Mouse (Mus musculus): ENCODE data around the gene Cdca3. TPM values are rescaled to one million over a fixed set of nuclear protein-coding genes. Genes with fewer than 3 reads are reported as not detected.

The Cdca3 gene
- polyA plus RNA-seq, 2 experiments from 2014 or later: 43.4 to 57.7 TPM

DNA sequence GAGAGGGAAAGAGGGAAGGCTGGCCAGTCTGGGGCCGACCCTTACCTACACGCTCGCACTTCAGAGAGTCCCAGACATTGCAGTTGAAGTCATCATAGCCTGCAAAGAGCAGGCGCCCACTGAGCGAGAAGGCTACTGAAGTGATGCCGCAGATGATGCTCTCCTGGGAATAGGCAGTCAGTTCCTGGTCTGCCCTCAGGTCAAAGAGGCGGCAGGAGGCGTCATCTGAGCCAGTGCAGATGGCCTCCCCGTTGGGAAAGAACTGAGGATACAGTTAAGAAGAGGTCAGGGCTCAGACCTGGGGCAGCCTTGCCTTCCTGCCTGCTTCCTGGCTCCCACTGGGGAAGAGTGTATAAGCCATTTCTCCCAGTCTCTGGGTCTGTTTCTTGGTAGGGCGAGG, 6.2 kb downstream of the Cdca3 start:
- ATAC-seq: no peak

DNA sequence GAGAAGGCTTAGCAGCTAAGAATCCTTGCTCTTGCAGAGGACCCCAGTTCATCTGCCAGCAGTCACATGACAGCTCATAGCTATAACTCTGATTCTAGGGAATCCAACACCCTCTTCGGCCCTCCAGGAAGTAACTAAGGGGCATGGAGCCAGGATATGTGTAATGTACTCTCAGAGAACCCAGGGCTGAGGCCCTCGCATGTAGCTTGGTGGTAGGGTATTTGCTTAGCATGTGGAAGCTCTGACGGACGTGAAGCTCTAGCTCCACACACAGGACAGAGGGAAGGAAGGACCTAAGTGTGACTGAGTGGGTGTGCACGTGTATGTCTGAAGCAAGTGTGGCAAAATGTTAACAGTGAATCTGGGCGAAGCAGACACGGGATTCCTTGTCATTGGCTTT, 7.1 kb downstream of the Cdca3 start:
- no peak for ATAC-seq

DNA sequence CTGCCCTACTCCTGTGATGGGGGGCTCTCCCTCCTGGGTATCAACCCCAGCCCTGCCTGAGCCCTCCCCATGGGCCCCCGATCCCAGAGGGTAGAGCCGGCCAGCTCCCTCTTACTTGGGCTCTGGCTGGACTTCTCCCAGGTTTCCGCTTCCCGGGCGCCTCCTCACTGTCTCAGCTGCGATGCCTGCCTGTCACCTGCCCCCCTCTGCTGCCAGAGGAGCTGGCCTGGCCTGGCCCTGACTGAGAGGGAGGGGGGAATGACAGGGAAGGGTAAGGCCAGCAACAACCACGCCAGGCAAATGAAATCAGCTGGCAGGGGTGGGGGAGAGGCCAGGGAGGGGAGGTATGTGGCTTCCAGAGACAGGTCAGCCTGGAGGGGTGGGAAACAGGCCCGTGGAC, 10.5 kb downstream of the Cdca3 start:
- ATAC-seq: no peak

DNA sequence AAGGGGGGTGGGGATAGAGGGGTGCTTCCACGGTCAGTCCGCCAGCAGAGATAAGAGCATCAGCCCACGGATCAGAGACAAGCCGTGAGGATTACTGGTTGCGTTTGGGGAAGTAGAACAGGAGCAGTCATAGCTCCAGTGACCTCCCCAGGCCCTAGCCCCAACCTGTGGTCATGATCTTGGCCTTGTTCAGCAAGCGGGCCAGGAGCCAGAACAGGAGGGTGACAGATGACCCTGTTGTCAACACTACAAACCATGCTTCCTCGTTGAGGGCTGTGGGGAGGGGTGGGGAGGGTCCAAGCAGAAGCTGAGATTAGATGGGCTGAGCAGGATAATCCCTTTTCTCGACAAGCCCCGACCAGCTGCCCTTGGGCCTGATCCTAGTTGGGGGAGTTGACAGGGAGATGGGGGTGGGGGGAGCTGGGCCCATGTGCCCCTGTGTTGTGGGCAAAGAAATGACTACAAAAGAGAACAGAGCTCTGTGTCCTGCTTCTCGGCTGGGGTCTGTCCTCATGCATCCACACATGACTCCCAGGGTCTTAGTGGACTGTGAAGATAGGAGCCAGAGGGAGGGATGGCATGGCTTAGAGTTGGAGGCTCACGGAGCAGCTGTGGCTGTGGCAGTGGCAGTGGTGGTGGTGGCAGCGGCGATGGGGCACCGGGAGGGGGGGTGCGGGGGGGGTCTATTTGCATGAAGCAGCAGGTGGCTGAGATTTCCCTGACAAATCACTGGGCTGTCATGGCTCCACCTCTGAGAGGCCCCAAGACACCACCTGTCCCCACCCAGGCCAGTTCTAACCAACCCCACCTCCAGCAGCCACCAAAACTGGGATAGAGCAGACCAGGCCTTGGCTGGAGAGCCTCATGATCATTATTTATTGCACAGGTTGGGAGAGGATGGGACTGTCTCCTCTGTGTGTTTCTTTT, 11.2 kb downstream of the Cdca3 start, which contains the start of gene Gnb3:
Gnb3 (minus strand) TSS at position 35 of the 927 bp plus-strand sequence.
- no peak for ATAC-seq

DNA sequence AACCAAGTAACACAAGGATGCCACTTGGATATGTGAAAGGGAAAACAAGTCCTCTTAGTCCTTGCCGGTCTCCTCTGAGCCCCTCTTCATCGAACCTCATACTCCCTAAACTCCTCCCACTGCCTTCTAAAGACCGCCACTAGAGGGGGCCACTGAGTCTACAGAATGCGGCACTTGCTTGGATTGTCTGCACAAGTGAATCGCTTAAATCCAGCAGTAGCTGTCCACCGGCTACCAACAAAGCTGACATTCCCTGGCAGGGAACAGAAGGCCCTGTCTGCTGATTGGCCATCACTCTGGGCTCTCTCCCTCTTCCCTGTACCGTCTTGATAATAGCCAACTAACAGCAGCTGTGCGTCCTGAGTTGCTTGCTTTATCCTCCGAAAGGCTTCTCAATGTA, 18.0 kb downstream of the Cdca3 start:
- ATAC-seq: peak; percentile 85

DNA sequence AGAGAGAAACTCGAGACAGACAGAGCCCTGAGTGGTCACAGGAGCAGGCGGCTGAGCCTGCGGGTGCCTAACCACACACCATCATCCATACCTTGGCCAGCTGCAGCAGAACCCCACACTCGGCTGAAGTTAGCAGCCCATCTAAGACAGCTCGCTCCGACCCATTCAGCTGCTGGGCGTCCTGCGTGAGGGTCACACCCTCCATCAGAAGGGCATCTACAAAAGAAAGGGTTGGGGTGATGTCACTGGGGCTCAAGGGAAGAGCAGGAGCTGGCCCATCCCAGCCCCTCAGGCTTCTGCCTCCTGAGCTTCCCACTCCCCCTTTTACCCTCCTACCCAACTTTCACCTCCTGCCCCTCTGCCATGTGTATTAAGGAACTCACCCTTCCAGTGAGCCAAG, 21.2 kb downstream of the Cdca3 start:
- ATAC-seq: no peak

DNA sequence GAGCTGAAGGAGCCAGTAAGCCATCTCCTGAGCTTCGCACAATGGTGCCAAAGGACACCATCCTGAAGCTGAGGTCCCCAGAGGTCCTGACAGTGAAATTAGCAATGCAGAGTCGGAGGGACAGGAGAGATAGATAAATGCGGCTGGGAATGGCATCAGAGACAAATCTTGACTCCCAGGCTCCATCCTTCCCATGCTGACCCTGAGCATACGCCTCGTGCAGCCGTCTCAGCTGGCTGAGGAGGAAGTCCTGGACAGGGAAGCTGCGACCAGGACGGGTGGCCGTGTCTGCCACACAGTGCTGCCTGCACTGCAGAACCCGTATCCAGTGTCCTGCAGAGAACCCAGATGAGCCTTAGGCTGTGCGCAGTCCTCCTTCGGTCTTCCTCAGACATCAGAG, 25.3 kb downstream of the Cdca3 start:
- no peak for ATAC-seq

DNA sequence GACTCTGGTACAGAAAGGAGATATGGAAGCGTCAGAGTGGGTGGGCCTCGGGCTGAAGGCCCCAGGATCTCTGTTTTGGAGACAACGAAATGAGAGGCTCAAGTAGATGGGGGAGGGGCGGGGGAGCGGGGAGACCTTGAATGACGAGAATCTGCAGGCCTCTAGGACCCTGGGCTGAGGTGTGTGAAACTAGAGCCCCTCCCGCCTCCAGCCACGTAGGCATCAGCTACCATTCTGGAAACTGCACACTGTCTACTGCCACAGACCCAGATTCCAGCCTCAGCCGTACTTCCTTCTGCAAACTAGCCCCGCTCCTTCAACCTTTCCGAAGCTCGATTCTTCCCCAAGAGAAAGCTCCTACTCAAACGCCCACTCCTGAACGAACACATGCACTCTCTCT, 27.0 kb downstream of the Cdca3 start:
- ATAC-seq: no peak

DNA sequence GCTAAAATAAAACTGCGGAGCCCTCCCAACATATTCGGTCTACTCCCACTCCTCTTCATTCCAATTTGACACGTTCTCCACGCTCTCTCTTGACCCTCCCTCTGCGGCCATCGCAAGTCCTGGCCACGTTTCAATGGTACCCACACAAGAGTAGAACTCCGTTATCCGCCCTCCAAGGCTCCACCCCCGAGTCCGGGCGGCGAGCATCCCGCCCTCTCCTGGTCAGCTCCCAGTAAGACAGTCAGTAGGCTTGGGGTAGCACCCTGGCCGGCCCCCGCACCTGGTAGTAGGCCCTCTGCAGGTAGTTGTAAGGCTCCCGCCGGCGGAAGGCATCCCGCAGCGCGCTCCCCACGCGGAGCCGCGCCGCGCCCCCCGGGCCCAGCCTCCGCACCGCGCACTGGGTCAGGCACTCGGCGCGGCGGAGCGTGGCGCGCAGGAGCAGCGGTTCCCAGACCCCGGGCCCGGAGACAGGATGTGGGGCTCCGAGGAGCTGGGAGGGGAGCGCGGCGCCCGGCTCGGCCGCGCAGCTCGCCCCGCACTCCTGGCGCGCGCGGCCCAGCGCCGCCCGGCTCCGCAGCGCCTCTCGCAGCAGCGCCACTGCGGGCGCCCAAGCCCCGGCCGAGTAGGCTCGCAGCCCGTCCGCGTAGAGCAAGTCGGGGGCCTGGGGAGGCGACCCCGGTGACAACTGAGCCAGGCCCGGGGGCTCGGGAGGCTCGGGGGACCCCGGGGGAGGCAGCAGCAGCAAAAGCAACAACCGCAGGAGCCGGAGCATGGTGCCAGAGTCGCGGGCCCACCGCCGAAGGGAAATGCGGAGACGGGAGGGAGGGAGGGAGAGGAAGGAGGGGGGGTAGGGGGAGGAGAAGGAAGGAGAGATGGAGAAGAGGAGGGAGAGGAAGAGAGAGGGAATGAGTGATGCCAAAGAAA, 27.8 kb downstream of the Cdca3 start, which contains the start of gene P3h3:
P3h3 (minus strand) TSS at position 837 of the 924 bp plus-strand sequence.
- peak; percentile 81 for ATAC-seq

DNA sequence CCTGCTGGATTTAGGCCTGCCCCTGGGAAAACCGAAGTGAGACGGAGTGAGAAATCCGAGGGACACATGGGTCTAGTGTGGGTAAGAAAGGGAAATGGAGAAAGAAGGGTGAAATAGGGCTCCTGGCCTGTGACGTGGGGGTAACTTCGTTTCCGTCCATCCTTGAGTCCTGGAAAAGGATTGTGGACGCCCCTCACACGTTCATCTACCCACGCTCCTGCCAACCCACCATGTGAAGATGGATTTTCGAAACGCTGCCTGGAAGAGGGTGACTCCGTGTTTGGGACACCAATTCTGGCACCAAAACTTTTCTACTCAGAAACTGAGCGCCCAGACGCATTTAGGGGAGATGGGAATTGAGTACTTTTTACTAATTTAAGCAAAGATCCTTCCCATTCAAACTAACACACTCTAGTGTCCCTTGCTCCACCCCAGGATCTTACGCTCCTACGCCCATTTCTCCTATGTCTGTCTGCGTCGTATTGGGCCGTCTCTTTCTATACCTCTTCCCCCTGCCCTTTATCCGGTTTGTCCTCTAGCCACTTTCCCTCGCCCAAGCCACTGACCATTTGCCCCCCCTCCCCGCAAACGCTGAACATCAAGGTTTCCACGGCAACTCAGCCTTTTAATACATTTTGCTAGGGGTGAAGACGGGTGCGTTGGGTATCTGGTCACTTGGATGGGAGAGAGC, 28.6 kb downstream of the Cdca3 start:
- no peak for ATAC-seq

DNA sequence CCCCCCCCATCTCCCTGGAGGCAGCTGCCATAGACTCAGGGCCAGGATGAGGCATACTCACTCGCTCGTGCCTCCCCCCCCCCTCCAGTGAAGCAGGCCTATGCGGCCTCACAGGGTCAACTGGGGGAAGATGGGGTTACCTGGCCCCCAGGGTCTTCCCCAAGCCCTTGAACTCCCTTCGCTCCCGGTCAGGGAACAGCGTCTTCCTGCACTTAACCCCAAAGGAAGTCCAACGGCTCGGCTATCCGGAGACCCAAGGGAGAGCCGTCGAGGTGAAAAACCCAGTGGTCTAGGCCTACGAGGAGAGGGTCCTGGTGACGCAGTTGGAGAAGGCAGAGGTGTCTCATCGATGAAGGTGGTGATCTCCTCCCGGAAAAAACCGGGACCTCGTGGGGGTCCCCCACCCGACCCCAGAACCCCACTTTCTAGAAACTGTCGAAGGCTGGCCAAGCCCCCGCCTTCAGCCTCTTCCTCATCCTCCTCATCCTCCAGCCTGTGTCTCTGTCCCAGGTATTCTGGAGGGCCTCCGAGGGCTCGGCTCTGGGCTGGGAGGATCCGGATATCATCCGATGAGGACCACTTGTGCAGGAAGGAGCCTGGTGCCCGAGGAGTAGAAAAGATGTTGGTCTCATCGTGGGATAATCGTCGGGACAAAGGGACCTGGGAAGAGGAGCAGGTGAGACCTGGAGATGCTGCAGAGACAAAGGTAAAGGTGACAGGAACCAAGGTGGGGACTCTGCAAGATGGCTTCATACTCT, 29.4 kb downstream of the Cdca3 start:
- no peak for ATAC-seq

DNA sequence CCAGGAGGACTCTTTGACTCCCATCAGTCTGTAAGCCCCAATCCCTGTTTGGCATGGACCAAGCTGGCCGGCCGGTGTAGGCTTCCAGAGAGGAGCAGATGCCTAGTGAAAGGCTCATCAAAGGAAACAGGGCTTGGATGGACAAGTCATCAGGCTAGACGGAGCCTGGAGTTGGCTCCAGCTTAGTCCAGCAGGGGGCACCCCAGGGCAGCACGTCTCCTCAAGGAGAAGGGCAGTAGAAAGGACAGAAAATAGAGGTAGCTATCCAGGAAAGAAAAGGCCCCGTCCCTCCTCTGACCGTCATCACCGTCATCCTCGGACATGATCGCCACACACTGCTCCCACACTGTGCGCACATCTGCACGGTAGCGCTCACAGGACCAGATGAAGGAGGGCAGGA, 30.4 kb downstream of the Cdca3 start:
- peak; percentile 44 for ATAC-seq

DNA sequence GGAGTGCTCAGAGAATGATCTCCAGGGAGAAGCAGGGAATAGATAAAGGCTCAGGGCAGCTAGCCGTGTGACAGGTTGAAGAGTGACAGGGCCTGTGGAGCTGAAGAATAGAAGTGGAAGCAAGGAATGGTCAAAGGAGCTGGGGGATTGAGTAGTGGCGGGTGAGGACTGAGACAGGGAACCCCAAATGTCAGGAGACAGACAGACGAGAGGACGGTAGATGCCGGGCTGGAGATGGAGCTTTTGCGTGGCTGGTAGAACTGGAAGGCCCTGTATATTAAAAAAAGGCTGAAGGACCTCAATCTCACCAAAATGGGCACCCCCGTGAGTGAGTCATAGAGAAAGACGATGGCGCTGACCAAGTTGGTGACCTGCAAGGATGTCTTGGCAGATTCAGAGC, 31.2 kb downstream of the Cdca3 start:
- no peak for ATAC-seq

DNA sequence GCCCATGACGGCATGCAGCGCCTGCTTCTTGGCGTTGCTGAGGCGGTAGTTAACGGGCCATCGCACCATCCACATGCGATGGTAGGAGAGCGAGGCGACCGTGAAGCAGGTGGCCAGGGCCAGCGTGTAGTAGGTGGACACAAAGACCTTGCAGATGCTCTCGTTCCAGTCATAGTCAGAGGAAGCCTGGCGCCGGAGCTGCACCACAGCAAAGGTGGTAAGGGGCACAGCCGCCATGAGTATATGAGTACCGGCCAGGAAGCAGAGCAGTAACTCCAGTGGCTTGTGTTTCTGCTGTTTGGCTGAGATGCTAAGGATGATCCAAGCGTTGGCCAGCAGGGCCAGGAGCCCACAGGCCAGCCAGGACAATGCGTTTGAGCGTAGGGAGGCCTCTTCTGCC, 31.9 kb downstream of the Cdca3 start:
- no peak for ATAC-seq

DNA sequence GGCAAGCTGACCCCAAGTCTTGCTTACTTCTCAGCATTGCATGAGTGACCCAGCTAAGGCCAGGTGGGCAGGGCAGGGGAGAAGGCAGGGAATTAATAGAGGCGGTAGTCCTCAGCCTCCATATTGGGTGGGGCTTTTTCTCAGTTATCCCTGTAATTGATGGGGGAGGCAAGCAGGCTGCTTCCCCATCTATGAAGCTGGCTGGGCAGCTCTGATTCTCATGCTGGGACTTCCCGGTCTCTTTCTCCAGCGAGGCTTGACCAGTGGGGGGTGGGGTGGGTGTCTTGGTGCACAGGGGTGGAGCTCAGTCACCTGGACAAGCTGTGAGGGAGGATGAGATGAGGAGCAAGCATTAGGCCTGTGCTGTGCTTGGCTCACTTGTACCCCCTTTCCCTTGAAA, 32.5 kb downstream of the Cdca3 start:
- no peak for ATAC-seq

DNA sequence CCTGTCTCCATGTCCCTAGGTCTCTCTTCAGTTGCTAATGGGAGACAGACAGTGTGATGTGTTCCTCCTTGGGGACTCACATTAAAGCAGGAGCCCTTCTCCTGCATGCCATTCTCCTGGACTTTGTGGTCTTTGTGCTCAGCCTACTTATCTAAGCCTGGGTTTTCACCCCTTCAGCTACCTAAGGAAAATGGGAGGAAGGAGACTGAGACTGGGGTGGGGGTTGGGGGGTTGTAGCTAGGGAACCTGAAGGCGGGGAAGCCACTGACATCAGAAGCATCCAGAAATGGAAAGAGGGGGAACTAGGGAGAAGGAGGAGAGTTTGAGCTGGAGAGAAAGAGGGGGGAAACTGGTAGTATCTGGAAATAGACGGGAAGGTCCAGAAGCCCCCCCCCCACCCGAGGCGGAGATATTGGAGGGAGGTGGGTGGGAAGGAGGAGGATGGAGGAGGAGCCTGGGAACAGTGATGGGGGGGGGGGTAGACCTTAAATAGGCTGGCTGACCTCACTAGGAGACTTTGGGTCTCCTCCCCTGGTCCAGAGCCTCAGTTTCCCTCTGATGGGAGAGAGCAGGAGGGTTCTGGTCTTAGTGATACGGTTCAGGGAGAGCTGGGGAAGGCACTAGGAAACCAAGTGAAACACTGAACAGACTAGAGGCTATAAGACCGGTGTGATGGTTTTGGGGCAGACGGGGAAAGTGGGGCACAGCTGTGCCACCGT, 33.2 kb downstream of the Cdca3 start:
- no peak for ATAC-seq

DNA sequence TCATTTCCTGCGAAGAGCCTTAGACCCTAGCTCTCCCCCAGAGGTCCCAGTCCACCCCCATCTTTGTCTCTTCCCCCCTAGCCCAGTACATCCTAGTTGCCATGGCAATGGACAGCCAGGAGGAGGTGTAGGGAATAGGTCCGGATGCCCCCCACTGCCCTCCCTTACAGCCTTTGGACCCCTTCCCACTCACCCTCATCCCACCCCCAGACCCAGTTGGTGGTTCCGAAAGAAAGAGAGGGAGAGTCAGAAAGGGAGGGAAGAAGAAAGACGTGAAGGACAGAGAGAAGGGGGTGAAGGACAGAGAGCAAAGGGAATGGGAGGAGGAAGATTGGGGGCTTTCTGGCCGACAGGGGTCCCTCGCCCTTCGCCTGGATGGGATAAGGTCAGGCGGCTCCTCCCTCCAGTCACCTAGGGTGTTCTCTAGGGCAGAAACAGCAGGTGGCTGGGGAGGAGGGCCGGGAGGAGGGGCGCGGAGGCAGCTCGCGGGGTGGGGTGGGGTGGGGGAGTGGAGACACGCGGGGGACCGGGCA, 33.8 kb downstream of the Cdca3 start:
- no peak for ATAC-seq

DNA sequence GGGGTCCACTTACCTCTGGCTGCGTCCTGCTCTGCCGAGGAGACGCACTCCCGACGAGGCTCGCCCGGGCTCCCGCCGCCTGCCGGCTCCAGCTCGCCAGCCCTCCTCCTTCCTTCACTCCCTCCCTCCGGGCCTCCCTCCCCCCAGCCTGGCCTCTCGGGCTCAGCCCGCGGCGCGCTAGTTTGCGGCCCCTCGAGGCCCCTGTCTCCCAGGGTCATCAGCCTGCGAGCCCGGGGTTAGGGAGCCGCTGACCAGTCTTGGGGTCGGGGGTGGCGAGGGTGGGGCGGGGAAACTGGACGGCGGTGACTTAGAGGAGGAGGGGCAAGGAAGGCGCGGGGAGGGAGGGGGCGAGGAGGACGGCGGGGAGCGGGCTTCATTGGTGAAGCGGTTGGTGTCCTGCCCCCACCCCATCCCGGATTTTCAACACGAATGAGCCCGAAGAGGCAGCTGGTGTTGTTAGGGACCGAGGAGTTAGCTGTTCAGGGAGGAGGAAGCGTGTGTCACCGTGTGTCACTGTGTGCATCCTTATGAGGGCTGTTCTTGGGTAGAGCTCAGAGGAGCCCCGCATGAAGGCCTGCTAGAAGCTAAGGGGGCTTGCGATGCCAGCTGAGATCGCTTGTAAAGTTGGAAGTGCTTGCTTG, 34.4 kb downstream of the Cdca3 start, which contains the start of gene Gpr162:
Gpr162 (minus strand) TSS at position 326 of the 641 bp plus-strand sequence.
- peak; percentile 47 for ATAC-seq

DNA sequence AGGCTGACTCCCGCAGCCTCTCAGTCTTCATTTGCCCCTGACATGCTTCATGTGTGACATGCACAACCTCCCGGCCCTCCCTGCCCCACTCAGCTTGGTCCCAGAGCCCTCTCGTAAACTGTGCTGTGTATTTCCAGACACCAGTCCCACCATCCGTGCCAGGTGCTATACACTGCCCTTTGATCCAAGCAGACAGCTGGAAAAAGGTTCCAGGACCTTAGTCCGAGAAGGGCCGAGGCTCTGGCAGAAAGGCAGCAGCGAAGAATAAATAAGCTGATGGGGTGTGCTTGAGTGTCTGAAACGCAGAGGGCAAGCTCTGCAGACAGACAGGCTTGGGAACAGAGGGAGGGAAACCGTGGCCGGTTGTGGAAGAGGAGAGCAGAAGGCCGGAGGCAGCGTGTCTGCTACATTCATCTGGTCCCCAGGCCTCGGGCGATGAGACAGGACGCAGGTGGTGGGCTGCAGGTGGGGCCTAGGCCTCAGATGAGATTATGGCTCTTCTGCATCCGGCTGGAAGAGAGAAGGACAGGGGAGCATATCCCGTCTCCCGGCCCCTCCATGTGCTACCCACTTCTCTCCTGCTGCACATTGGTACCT, 36.5 kb downstream of the Cdca3 start:
- no peak for ATAC-seq

DNA sequence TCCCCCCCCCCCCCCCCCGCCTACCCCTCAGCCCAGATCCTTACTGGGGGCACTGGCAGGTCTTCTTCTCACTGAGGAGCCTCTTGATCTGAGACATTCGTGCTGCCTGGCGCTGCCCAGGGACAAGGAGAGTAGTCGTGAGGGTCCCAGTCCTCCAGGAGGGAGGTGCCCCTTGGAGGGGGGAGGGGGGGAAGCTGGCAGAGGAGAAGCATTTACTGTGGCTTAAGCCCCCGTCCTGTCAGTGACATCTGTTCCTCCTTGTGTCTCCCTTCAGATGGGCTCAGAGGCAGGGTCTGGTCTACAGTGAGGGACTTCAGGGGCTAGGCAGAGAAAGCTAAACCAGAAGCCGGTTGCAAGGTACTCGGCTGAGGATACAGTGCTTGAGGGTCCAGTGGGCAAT, 37.2 kb downstream of the Cdca3 start:
- no peak for ATAC-seq
